Mouse (Mus musculus) adrenal gland, adult 2 months (tissue): Measurements from ENCODE around the gene 2510002D24Rik. TPM values are rescaled to one million over a fixed set of nuclear protein-coding genes. Genes with fewer than 3 reads are reported as not detected.
"Not testable (repeated sequence)": the region's sequence is repeated elsewhere in the genome, so short reads cannot be mapped to it uniquely, and the experiment has no call there.

Experiments used
- DNase-seq: peaks from one replicate; pipeline ENCODE4 v3.0.0; 2021
- polyA plus RNA-seq: library from polyadenylated mRNA; depleted of rRNA; stranded (reverse); fragments of >200 nt; gene quantifications from 2 replicates; pipeline ENCODE4 v1.2.3, GENCODE M21; 2012; rRNA removed
- total RNA-seq, 2 experiments: library from RNA; stranded (reverse); gene quantifications; 2 replicates each; pipeline ENCODE4 v1.2.3; 2021

The 2510002D24Rik gene
- total and polyA plus RNA-seq, 3 experiments: 14.0 to 69.2 (median 18.6) TPM

GRCm38 (mm10) chr16:18849521-18850190, 13.3 kb downstream of the 2510002D24Rik start:
- not testable (repeated sequence) for DNase-seq

- peak; percentile 48 for DNase-seq
Measured at GRCm38 (mm10) chr16:18858551-18858950, 22.2 kb downstream of the 2510002D24Rik start.

- DNase-seq: peak; percentile 88
Measured at GRCm38 (mm10) chr16:18860186-18860585, 23.8 kb downstream of the 2510002D24Rik start.

GRCm38 (mm10) chr16:18870495-18870894, 34.1 kb downstream of the 2510002D24Rik start:
- DNase-seq: not testable (repeated sequence)

- DNase-seq: no peak
Measured at GRCm38 (mm10) chr16:18876091-18876441, 39.7 kb downstream of the 2510002D24Rik start.

- peak; percentile 98 for DNase-seq
Measured at GRCm38 (mm10) chr16:18876442-18877308, 40.3 kb downstream of the 2510002D24Rik start, which contains the start of the genes Mrpl40 and Hira. TSS of gene Mrpl40 (minus strand) at chr16:18876862. TSS of gene Hira (plus strand) at chr16:18877037.

- DNase-seq: peak; percentile 74
Measured at GRCm38 (mm10) chr16:18877386-18878090, 41.2 kb downstream of the 2510002D24Rik start.

GRCm38 (mm10) chr16:18878091-18878720, 41.8 kb downstream of the 2510002D24Rik start:
- no peak for DNase-seq

GRCm38 (mm10) chr16:18884044-18884443, 47.7 kb downstream of the 2510002D24Rik start:
- no peak for DNase-seq

Other genes starting within 250 kb of the 2510002D24Rik start
- under 1 TPM in 1 of 2 experiments, not detected in 1; 0.28 TPM for gene Tbx1, start 245.9 kb upstream of the 2510002D24Rik start, total RNA-seq
- gene Tbx1, start 245.9 kb upstream of the 2510002D24Rik start, polyA plus RNA-seq: 0.47 and 0.49 TPM in 2 replicates
- not detected for gene Gp1bb, start 214.2 kb upstream of the 2510002D24Rik start, total RNA-seq
- 2.1 and 4.0 TPM in 2 replicates for gene Gp1bb, start 214.2 kb upstream of the 2510002D24Rik start, polyA plus RNA-seq
- 1 to 10 TPM; 2.4 to 3.6 TPM for gene Gm49601, start 210.2 kb upstream of the 2510002D24Rik start, total RNA-seq
- gene Gm49601, start 210.2 kb upstream of the 2510002D24Rik start, polyA plus RNA-seq: 3.7 and 4.0 TPM in 2 replicates
- 10 to 100 TPM; 12.6 to 12.9 TPM for gene Sept5, start 206.6 kb upstream of the 2510002D24Rik start, total RNA-seq
- 8.0 and 9.1 TPM in 2 replicates for gene Sept5, start 206.6 kb upstream of the 2510002D24Rik start, polyA plus RNA-seq
- gene Cldn5, start 59.7 kb upstream of the 2510002D24Rik start, total RNA-seq: 10 to 100 TPM in 1 of 2 experiments, 1 to 10 TPM in 1; 3.5 to 16.9 TPM
- gene Cldn5, start 59.7 kb upstream of the 2510002D24Rik start, polyA plus RNA-seq: 68.7 and 108 TPM in 2 replicates
- gene Ufd1, start 24.8 kb upstream of the 2510002D24Rik start, total RNA-seq: 100 to 1,000 TPM; 102 to 115 TPM
- 19.9 and 27.1 TPM in 2 replicates for gene Ufd1, start 24.8 kb upstream of the 2510002D24Rik start, polyA plus RNA-seq
- 1 to 10 TPM; 5.8 to 8.7 TPM for gene Cdc45, start 24.6 kb upstream of the 2510002D24Rik start, total RNA-seq
- 4.8 and 5.7 TPM in 2 replicates for gene Cdc45, start 24.6 kb upstream of the 2510002D24Rik start, polyA plus RNA-seq
- gene Gm28539, start within 50 bp of the 2510002D24Rik start, total RNA-seq: 1 to 10 TPM; 4.6 to 7.5 TPM
- gene Gm28539, start within 50 bp of the 2510002D24Rik start, polyA plus RNA-seq: 0.47 and 0.51 TPM in 2 replicates
- gene Mrpl40, start 40.3 kb downstream of the 2510002D24Rik start, total RNA-seq: 10 to 100 TPM; 60.9 to 61.2 TPM
- 9.0 TPM in 2 replicates for gene Mrpl40, start 40.3 kb downstream of the 2510002D24Rik start, polyA plus RNA-seq
- gene Hira, start 40.5 kb downstream of the 2510002D24Rik start, total RNA-seq: 10 to 100 TPM; 33.0 to 37.9 TPM
- gene Hira, start 40.5 kb downstream of the 2510002D24Rik start, polyA plus RNA-seq: 43.3 and 49.6 TPM in 2 replicates